Mouse (Mus musculus) kidney, postnatal 14 days (tissue): Measurements from ENCODE around the gene Rictor.
A peak's percentile ranks its signal among the peaks of the same experiment; 100 is the strongest.
"Not testable (repeated sequence)": the region's sequence is repeated elsewhere in the genome, so short reads cannot be mapped to it uniquely, and the experiment has no call there.

ENCODE experiments used
- DNase-seq: peaks from one replicate; pipeline ENCODE4 v3.0.0; 2022; ENCODE audit warnings: mixed read lengths

Gene Rictor

GRCm38 (mm10) chr15:6739180-6739579, 31.0 kb downstream of the Rictor start:
- no peak for DNase-seq

- no peak for DNase-seq
Observed at GRCm38 (mm10) chr15:6742337-6743025, 34.3 kb downstream of the Rictor start.

- DNase-seq = no peak
Observed at GRCm38 (mm10) chr15:6743723-6744122, 35.5 kb downstream of the Rictor start.

GRCm38 (mm10) chr15:6746301-6746983, 38.3 kb downstream of the Rictor start:
- DNase-seq = not testable (repeated sequence)

GRCm38 (mm10) chr15:6747001-6747400, 38.8 kb downstream of the Rictor start:
- DNase-seq = no peak

- DNase-seq = no peak
Observed at GRCm38 (mm10) chr15:6754400-6754799, 46.2 kb downstream of the Rictor start.

- no peak for DNase-seq
Observed at GRCm38 (mm10) chr15:6772265-6772664, 64.1 kb downstream of the Rictor start.

- no peak for DNase-seq
Observed at GRCm38 (mm10) chr15:6786212-6786611, 78.0 kb downstream of the Rictor start.

- DNase-seq = no peak
Observed at GRCm38 (mm10) chr15:6787236-6787635, 79.1 kb downstream of the Rictor start.

GRCm38 (mm10) chr15:6790011-6790410, 81.8 kb downstream of the Rictor start:
- DNase-seq = no peak

- no peak for DNase-seq
Observed at GRCm38 (mm10) chr15:6791648-6792047, 83.5 kb downstream of the Rictor start.

- DNase-seq = no peak
Observed at GRCm38 (mm10) chr15:6792846-6793245, 84.7 kb downstream of the Rictor start.

GRCm38 (mm10) chr15:6801212-6801611, 93.0 kb downstream of the Rictor start:
- not testable (repeated sequence) for DNase-seq

GRCm38 (mm10) chr15:6815807-6816206, 107.6 kb downstream of the Rictor start:
- DNase-seq = no peak

- peak; percentile 14 for DNase-seq
Observed at GRCm38 (mm10) chr15:6840199-6840598, 132.0 kb downstream of the Rictor start.

GRCm38 (mm10) chr15:6849851-6850250, 141.7 kb downstream of the Rictor start:
- no peak for DNase-seq
